Mouse (Mus musculus) stomach, embryonic 14.5 days (tissue): ENCODE measurements around the gene Vps26a. TPM values are rescaled to one million over a fixed set of nuclear protein-coding genes. Genes with fewer than 3 reads are reported as not detected.

ENCODE experiments used
- ATAC-seq: fragments of 200-750 bp; cut with Nextera tagmentation; 2 replicates; pipeline ENCODE4 v1.8.0; 2017; ENCODE audit warnings: low read depth, moderate TSS enrichment; ENCODE audit not compliant: insufficient number of reproducible peaks, insufficient read depth, low FRiP score
- H3K27ac ChIP-seq: fragments of 300-500 bp; sonication (generic); 2 replicates; pipeline ENCODE4 v1.5.1; 2014; ENCODE audit warnings: mild to moderate bottlenecking, low read length, moderate library complexity, mixed read lengths
- H3K27me3 ChIP-seq: fragments of 300-500 bp; sonication (generic); 2 replicates; pipeline ENCODE4 v1.6.1; 2014; ENCODE audit warnings: low read length, control low read depth, mixed read lengths; ENCODE audit not compliant: control insufficient read depth, insufficient read depth
- H3K36me3 ChIP-seq: fragments of 300-500 bp; sonication (generic); 2 replicates; pipeline ENCODE4 v1.6.1; 2014; ENCODE audit warnings: mild to moderate bottlenecking, control low read depth, low read length, moderate library complexity, mixed read lengths; ENCODE audit not compliant: control insufficient read depth, insufficient read depth
- H3K4me1 ChIP-seq: fragments of 300-500 bp; sonication (generic); 2 replicates; pipeline ENCODE4 v1.6.1; 2014; ENCODE audit warnings: low read length, control low read depth, mixed read lengths; ENCODE audit not compliant: control insufficient read depth, insufficient read depth
- H3K4me2 ChIP-seq: fragments of 300-500 bp; sonication (generic); replicated peaks from 2 replicates; pipeline ENCODE4 v1.6.1; 2014; ENCODE audit warnings: low read depth, low read length, control low read depth
- H3K4me3 ChIP-seq: fragments of 300-500 bp; sonication (generic); 2 replicates; pipeline ENCODE4 v1.5.1; 2014; ENCODE audit warnings: low read depth, low read length, control low read depth
- H3K9ac ChIP-seq: fragments of 300-500 bp; sonication (generic); replicated peaks from 2 replicates; pipeline ENCODE4 v1.6.1; 2014; ENCODE audit warnings: low read depth, mild to moderate bottlenecking, control low read depth, low read length, moderate library complexity, mixed read lengths
- H3K9me3 ChIP-seq: fragments of 300-500 bp; sonication (generic); 2 replicates; pipeline ENCODE4 v1.6.1; 2016; ENCODE audit warnings: low read depth, low read length, control low read depth; ENCODE audit not compliant: control insufficient read depth
- WGBS: fragments of 180-500 bp; shearing (Covaris S2); extraction: QIAGEN DNeasy Blood & Tissue Kit; methylation state at CpG from one replicate; pipeline ENCODE4 v1.1.7; 2014; 5-methylcytosine and 5-hydroxymethylcytosine counted together
- polyA plus RNA-seq: library from polyadenylated mRNA; unstranded; fragments of >200 nt; fragmentation: Nextera tagmentation; extraction: Ambion mirVana; gene quantifications from 2 replicates; pipeline ENCODE4 v1.2.1, GENCODE M21; 2014

Vps26a gene
- polyA plus RNA-seq: 75.6 and 77.9 TPM in 2 replicates

DNA sequence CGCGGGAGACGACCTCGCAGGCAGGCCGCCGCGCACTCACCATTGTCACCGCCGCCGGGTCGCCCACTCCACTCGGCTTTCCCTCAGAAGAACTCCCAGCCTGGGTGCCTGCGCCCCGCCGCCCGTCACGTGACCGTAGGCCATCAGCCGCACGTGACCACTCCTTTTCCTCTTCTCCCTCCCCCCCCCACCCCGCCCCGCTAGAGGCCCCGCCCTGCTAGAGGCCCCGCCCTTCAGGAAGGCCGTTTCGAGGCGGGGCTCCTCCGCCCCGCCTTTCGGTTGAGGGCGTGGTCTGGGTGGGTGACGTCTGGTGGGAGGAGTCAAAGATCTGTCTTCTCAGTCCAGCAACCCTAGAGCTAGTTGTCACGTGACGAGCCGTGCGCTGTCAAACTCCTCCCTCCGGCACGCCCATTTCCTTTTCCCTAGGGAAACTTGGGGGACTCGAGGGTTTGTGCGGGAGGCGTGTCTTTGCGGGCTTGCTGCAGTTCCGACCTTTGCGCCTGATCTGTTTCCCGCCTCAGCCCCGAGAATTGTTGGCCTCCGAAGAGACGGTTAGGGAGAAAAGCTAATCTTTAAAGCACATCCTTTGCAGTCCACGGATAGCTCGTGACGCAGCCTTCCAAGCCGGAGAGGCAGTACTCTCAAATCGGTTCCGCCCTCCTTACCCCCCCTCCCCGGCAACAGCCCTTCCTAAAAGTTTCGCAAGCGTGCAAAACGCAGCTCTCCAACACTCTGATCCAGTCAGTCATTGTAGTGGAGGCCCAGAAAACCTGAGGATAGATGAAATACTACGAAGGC lies at the start of gene Vps26a:
Gene Vps26a (minus strand): TSS at position 188 of the 798 bp plus-strand sequence.
- no peaks in the 10 kb centered on the region for H3K4me1 ChIP-seq
- under 1% methylated on average over 47 of the region's 59 CpGs for WGBS
- peak within 1 kb of the TSS; percentile 76 for H3K27ac ChIP-seq
- H3K4me2 ChIP-seq: peak within 1 kb of the TSS; percentile 60
- ATAC-seq: peak; percentile 92
- H3K36me3 ChIP-seq: no peaks in the 10 kb centered on the region
- no peaks in the 10 kb centered on the region for H3K9me3 ChIP-seq
- H3K4me3 ChIP-seq: peak within 1 kb of the TSS; percentile 73
- no peaks in the 10 kb centered on the region for H3K27me3 ChIP-seq
- peak within 1 kb of the TSS; percentile 84 for H3K9ac ChIP-seq

DNA sequence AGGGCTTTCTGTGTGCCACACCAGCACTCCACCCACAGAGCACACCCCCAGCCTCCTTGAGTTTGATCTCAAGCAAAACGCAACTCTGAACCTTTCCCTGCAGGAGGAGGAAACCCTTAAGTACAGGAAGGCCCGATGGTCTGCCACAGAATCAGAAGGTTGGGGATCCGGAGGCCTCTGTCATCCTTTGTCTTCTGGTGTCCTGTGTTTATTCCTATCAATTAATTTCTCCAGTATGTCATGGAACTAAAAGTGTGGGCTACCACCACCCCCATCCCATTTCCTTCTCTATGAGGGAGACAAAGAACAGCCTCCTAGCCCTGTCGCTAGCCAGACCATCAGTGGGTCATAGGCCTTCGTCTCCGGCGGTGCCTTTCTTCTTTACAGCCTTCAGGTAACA lies 47.9 kb upstream of the Vps26a start:
- H3K9me3 ChIP-seq: no peaks in the 10 kb centered on the region
- WGBS: 77% methylated on average over 7 of the region's 7 CpGs
- no peak for ATAC-seq
- no peaks in the 10 kb centered on the region for H3K36me3 ChIP-seq
- H3K4me3 ChIP-seq: no peak overlapping the region
- H3K27me3 ChIP-seq: no peaks in the 10 kb centered on the region
- no peak overlapping the region for H3K4me2 ChIP-seq
- no peak overlapping the region for H3K9ac ChIP-seq
- no peaks in the 10 kb centered on the region for H3K4me1 ChIP-seq
- H3K27ac ChIP-seq: no peak overlapping the region

DNA sequence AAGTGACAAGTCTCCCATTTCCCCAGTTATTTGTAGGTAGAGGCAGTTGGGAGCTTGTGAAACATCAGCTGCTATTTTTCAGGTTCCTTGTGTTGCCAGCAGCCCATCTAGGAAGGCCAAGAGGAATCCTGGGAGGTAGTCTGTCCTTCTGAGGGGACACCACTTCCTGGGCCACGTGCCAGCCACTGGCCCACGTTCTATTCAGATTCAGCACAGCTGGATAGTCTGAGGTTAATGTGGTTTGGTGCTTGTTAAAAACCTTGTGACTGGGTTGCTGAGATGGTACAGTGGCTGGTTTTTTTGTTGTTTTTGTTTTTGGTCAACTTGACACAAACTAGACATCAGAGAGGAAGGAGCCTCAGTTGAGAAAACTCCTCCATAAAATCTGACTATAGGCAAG lies 46.2 kb upstream of the Vps26a start:
- Histone ChIP-seq H3K4me1 (no peaks in the 10 kb centered on the region), H3K4me3 (no peak overlapping the region), H3K9ac (no peak overlapping the region), H3K4me2 (no peak overlapping the region), H3K9me3 (no peaks in the 10 kb centered on the region), H3K27ac (no peak overlapping the region), H3K27me3 (no peaks in the 10 kb centered on the region), H3K36me3 (no peaks in the 10 kb centered on the region)
- ATAC-seq: no peak
- WGBS: 69% methylated on average over 2 of the region's 2 CpGs

DNA sequence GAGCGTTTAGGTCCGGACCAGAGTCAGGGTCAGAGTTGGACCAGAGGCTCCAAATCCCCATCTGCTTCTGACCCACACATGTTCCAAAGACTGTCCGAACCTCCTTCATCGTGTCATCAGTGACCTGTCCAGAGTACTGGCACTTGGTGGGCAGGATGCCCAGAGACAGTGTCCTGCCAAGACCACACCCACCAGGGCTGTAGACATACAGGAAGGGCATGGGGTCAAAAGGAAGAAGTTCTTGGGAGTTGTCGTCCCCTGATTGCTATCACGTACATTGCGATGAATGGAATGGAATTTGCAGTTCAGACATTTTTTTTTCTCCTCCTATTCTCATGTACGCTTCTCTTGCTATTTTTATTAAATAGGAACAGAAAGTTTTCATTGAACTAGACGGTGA lies 43.6 kb upstream of the Vps26a start:
- Histone ChIP-seq H3K27me3 (no peaks in the 10 kb centered on the region), H3K4me3 (no peak overlapping the region), H3K9ac (no peak overlapping the region), H3K27ac (no peak overlapping the region), H3K36me3 (no peaks in the 10 kb centered on the region), H3K4me2 (no peak overlapping the region), H3K4me1 (no peaks in the 10 kb centered on the region), H3K9me3 (no peaks in the 10 kb centered on the region)
- no peak for ATAC-seq
- WGBS: 70% methylated on average over 9 of the region's 9 CpGs

DNA sequence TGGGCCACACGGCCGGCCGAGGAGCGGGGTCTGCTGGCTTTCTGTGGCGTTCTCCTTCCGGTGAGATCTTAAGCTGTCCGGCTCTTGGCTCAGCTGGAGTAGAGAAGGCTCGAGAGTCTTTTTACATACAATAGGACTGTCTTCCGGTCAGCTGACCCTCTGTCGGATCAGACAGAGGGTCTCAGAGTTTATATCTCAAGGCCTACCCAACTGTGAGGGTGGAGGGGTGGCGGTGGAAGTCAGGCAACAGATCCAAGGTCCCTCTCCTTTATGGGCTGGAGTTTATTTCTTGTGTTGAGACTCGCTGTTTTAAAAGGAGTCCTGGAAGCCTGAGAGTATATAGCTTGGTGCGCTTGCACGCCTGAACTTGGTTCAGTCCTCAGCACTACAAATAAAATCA lies 40.7 kb upstream of the Vps26a start, which contains the start of gene Srgn:
Gene Srgn (minus strand): TSS at position 101 of the 400 bp plus-strand sequence.
- no peak within 1 kb of the TSS for H3K4me3 ChIP-seq
- H3K4me1 ChIP-seq: no peaks in the 10 kb centered on the region

DNA sequence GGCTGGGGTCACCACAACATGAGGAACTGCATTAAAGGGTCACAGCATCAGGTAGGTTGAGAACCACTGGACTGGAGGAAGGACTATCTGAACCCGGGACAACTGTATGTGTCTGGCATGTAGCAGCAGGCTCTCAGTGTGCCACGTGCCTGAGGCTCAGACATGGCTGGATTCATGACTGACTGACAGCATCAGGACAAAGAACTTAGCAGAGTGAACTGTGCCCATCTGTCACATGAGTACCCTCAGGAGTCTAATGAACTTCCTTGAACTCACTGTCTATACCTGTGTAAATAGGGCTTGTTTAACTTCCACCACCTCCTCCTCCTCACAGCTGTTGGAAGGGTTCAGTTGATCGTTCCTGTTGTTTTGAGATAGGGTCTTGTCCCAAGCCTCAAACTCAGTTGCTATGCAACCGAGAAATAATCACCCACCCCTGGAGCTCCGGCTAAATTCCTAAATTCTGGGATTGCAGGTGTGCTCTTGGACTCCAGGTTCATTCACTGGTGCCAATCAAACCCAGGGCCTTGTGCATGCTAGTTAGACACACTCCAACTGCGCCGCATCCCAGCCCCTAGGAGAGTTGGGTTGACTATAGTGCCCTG lies 35.8 kb upstream of the Vps26a start:
- Histone ChIP-seq H3K27me3 (no peaks in the 10 kb centered on the region), H3K9ac (no peak overlapping the region), H3K9me3 (no peaks in the 10 kb centered on the region), H3K27ac (no peak overlapping the region), H3K4me2 (no peak overlapping the region), H3K4me3 (no peak overlapping the region), H3K36me3 (no peaks in the 10 kb centered on the region), H3K4me1 (no peaks in the 10 kb centered on the region)
- ATAC-seq: no peak
- WGBS: 64% methylated on average over 7 of the region's 7 CpGs

More for the DNA sequence above, 40.7 kb upstream of the Vps26a start, which contains the start of gene Srgn:
- 87% methylated on average over 14 of the region's 14 CpGs for WGBS
- ATAC-seq: no peak
- no peak within 1 kb of the TSS for H3K27ac ChIP-seq
- H3K9ac ChIP-seq: no peak within 1 kb of the TSS
- no peaks in the 10 kb centered on the region for H3K27me3 ChIP-seq
- H3K4me2 ChIP-seq: no peak within 1 kb of the TSS
- H3K9me3 ChIP-seq: no peaks in the 10 kb centered on the region
- no peaks in the 10 kb centered on the region for H3K36me3 ChIP-seq

DNA sequence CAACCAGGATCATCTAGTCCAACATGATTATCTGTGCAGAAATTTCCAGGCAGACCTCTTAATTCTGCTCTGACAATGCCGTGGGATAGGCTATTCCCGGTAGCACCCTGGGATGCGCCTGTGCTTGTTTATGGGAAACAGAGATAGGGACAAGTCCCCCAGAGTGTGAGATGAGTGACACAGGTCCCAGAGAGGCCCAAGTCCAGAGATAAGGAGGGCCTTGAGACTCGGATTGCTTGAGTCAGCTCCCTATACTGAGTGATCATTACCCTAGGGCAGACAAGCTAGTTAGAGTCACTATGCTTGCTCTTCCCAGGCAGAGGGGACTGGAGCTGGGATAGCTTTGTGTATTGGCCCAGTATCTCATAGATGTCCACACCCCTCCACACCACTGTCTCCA lies 35.2 kb upstream of the Vps26a start:
- Histone ChIP-seq H3K4me2 (no peak overlapping the region), H3K27me3 (no peaks in the 10 kb centered on the region), H3K9ac (no peak overlapping the region), H3K4me1 (no peaks in the 10 kb centered on the region), H3K27ac (no peak overlapping the region), H3K36me3 (no peaks in the 10 kb centered on the region), H3K4me3 (no peak overlapping the region), H3K9me3 (no peaks in the 10 kb centered on the region)
- WGBS: 46% methylated on average over 4 of the region's 4 CpGs
- ATAC-seq: no peak

DNA sequence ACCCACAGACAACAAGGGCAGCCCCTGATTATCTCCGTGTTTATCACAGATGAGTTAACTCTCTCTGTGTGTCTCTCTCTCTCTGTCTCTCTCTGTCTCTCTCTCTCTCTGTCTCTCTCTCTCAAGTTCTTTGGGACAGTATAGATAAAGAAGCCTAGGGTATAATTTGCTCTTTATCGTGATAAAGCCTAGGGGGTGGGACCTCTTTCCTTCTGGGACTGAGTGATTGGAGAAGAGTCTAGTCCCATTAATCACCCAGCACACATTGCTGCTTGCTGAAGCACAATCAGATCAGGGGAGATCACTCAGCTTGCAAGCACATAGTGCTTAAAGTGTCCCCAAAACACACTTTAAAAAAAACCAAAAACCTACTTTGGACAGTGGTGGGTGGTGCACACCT lies 34.3 kb upstream of the Vps26a start:
- no peak for ATAC-seq
- Histone ChIP-seq H3K4me1 (no peaks in the 10 kb centered on the region), H3K36me3 (no peaks in the 10 kb centered on the region), H3K27ac (no peak overlapping the region), H3K4me3 (no peak overlapping the region), H3K9ac (no peak overlapping the region), H3K9me3 (no peaks in the 10 kb centered on the region), H3K4me2 (no peak overlapping the region), H3K27me3 (no peaks in the 10 kb centered on the region)
- WGBS: 64% methylated on average over 2 of the region's 2 CpGs
